Mouse (Mus musculus): Measurements from ENCODE around the gene Cdh4. TPM values are rescaled to one million over a fixed set of nuclear protein-coding genes. Genes with fewer than 3 reads are reported as not detected.

The Cdh4 gene
- total and polyA plus RNA-seq, 3 experiments, result 0.05 TPM; not detected in 2

DNA sequence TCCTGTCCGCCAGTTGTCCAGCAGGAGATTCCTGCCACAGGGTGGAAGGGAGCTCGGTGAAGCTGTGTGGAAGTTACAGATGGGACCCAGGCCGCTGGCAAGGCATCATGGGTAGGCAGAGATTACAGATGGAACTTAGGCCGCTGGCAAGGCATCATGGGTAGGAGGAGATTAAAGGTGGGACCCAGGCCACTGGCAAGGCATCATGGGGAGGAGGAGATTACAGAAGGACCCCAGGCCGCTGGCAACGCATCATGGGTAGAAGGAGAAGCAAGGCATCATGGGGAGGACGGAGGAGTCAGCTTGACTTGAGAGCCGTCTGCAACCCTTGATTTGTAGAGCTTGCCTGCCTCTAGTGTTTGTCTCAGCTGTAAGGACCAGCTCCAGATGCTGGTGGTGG is 281.2 kb downstream of the Cdh4 start:
- Histone ChIP-seq H3K4me3 (ENCODE audit: low read depth, low read length) (no peak overlapping the region), H3K27me3 (ENCODE audit: insufficient read depth, low read length) (no peaks in the 10 kb centered on the region), H3K9me3 (replicated peaks) (peaks cover 84% of the 10 kb centered on the region), H3K36me3 (replicated peaks) (no peaks in the 10 kb centered on the region), H3K4me1 (ENCODE audit: insufficient read depth, low read depth, low read length) (no peaks in the 10 kb centered on the region)
- no peak for TF ChIP-seq TAL1 (conservative IDR thresholded peaks at IDR 0.05; ENCODE audit: low read depth, low read length)
- TF ChIP-seq GATA1 (IDR thresholded peaks at IDR 0.05; ENCODE audit: borderline replicate concordance, low read length), result no peak
- no peak for TF ChIP-seq CTCF (IDR thresholded peaks at IDR 0.05; ENCODE audit: low read depth, low read length)
- no peak for TF ChIP-seq GATA2 (IDR thresholded peaks at IDR 0.05; ENCODE audit: borderline replicate concordance, low read depth, low read length)
- TF ChIP-seq POLR2AphosphoS5 (IDR thresholded peaks at IDR 0.05; ENCODE audit: insufficient replicate concordance, low read depth, low read length), result no peak
- ATAC-seq (ENCODE audit: extremely low read depth, insufficient number of reproducible peaks, low FRiP score, poor library complexity, severe bottlenecking), result no peak
- no peak for DNase-seq (ENCODE audit: low spot score)

DNA sequence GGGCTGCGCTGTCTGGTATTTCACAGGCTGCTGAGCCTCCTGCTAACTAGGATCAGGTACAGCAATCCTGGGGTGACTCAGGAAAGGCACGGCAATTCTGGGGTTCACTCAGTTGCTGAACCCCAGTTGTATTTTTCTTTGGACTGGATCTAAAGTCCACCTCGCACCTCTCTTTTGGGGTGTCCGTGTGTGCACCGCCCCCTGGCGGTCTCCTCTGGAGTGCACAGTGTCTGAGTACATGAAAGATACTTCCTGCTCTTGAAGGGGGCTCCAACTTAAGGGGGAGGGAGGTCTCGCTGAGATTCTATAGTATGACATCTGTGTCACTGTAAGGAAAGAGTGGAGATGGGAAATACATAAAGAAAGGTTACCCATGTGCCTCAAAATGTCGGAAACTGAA is 286.8 kb downstream of the Cdh4 start:
- DNase-seq (ENCODE audit: low spot score) (no peak), ATAC-seq (ENCODE audit: extremely low read depth, insufficient number of reproducible peaks, low FRiP score, poor library complexity, severe bottlenecking) (no peak)
- TF ChIP-seq TAL1 (conservative IDR thresholded peaks at IDR 0.05; ENCODE audit: low read depth, low read length) (no peak), GATA1 (IDR thresholded peaks at IDR 0.05; ENCODE audit: borderline replicate concordance, low read length) (no peak), GATA2 (IDR thresholded peaks at IDR 0.05; ENCODE audit: borderline replicate concordance, low read depth, low read length) (no peak), CTCF (IDR thresholded peaks at IDR 0.05; ENCODE audit: low read depth, low read length) (no peak), POLR2AphosphoS5 (IDR thresholded peaks at IDR 0.05; ENCODE audit: insufficient replicate concordance, low read depth, low read length) (no peak)

DNA sequence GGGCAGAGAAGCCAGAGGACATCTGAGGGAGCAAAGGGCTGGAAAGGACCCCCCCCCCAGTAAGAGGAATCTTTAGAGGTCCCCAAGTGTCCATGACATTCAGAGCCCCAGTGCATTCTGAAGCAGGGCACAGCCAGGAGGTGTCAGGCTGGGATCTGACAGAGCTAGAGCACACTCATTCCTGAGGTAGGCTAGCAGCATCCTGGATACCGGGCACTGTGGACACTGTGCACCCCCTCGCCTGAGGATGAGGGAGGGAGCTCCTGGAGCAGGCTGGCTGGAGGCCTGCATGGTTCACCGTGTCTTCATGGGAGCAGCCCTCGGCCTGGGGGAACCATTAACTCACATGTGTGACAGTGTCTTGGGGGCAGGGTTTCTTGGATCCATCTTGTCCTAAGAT is 287.6 kb downstream of the Cdh4 start:
- no peaks in the 10 kb centered on the region for H3K27me3 ChIP-seq (ENCODE audit: insufficient read depth, low read length)
- H3K36me3 ChIP-seq (replicated peaks), result no peaks in the 10 kb centered on the region
- H3K4me1 ChIP-seq (ENCODE audit: insufficient read depth, low read depth, low read length), result no peaks in the 10 kb centered on the region
- H3K9me3 ChIP-seq (replicated peaks), result peaks cover 90% of the 10 kb centered on the region
- DNase-seq (ENCODE audit: low spot score) (no peak), ATAC-seq (ENCODE audit: extremely low read depth, insufficient number of reproducible peaks, low FRiP score, poor library complexity, severe bottlenecking) (no peak)
- no peak for TF ChIP-seq GATA2 (IDR thresholded peaks at IDR 0.05; ENCODE audit: borderline replicate concordance, low read depth, low read length)
- no peak for TF ChIP-seq GATA1 (IDR thresholded peaks at IDR 0.05; ENCODE audit: borderline replicate concordance, low read length)
- no peak for TF ChIP-seq POLR2AphosphoS5 (IDR thresholded peaks at IDR 0.05; ENCODE audit: insufficient replicate concordance, low read depth, low read length)
- no peak for TF ChIP-seq CTCF (IDR thresholded peaks at IDR 0.05; ENCODE audit: low read depth, low read length)
- TF ChIP-seq TAL1 (conservative IDR thresholded peaks at IDR 0.05; ENCODE audit: low read depth, low read length), result no peak
- no peak overlapping the region for H3K4me3 ChIP-seq (ENCODE audit: low read depth, low read length)

More for the DNA sequence above, 286.8 kb downstream of the Cdh4 start:
- Histone ChIP-seq H3K27me3 (ENCODE audit: insufficient read depth, low read length) (no peaks in the 10 kb centered on the region), H3K4me1 (ENCODE audit: insufficient read depth, low read depth, low read length) (no peaks in the 10 kb centered on the region), H3K4me3 (ENCODE audit: low read depth, low read length) (no peak overlapping the region), H3K36me3 (replicated peaks) (no peaks in the 10 kb centered on the region), H3K9me3 (replicated peaks) (peaks cover 89% of the 10 kb centered on the region)

DNA sequence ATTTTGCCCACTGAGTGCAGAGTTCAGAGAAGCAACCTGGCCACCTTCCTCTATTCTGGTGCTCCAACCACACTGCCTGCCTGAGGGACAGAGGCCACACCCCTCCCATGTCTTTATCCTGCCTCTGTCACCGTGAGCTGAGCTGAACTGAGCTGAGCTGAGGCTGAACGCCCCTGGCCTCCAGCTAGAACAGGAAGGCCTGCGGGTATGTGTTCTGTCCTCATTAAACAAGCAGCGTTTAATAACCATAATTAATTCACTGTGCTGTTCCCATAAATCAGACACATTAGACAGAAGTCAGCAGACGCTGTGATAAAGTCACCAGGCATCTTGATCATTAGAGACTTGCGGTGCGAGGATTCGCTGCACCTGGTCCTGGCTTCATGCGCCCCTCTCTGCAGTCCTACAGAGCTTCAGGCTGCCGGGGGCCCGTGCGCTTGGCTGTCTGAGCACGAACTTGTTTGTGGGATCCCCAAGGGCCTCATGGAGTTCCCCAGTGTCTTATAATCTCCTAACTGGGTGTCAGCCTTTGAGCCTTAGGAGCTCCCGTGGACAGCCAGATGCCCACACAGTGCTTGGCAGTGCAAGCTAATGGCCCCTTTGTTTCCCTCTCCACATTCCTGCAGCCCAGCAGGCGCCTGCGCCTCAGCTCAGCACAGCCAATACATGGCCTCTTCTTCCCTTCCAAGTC is 291.1 kb downstream of the Cdh4 start:
- no peak for ATAC-seq (ENCODE audit: extremely low read depth, insufficient number of reproducible peaks, low FRiP score, poor library complexity, severe bottlenecking)
- TF ChIP-seq POLR2AphosphoS5 (IDR thresholded peaks at IDR 0.05; ENCODE audit: insufficient replicate concordance, low read depth, low read length), result no peak
- no peak for TF ChIP-seq CTCF (IDR thresholded peaks at IDR 0.05; ENCODE audit: low read depth, low read length)
- TF ChIP-seq GATA2 (IDR thresholded peaks at IDR 0.05; ENCODE audit: borderline replicate concordance, low read depth, low read length), result no peak
- no peak for TF ChIP-seq GATA1 (IDR thresholded peaks at IDR 0.05; ENCODE audit: borderline replicate concordance, low read length)
- TF ChIP-seq TAL1 (conservative IDR thresholded peaks at IDR 0.05; ENCODE audit: low read depth, low read length), result no peak
- no peaks in the 10 kb centered on the region for H3K27me3 ChIP-seq (ENCODE audit: insufficient read depth, low read length)
- H3K9me3 ChIP-seq (replicated peaks), result peaks cover 98% of the 10 kb centered on the region
- no peaks in the 10 kb centered on the region for H3K36me3 ChIP-seq (replicated peaks)
- H3K4me3 ChIP-seq (ENCODE audit: low read depth, low read length), result no peak overlapping the region
- no peaks in the 10 kb centered on the region for H3K4me1 ChIP-seq (ENCODE audit: insufficient read depth, low read depth, low read length)
- no peak for DNase-seq (ENCODE audit: low spot score)

DNA sequence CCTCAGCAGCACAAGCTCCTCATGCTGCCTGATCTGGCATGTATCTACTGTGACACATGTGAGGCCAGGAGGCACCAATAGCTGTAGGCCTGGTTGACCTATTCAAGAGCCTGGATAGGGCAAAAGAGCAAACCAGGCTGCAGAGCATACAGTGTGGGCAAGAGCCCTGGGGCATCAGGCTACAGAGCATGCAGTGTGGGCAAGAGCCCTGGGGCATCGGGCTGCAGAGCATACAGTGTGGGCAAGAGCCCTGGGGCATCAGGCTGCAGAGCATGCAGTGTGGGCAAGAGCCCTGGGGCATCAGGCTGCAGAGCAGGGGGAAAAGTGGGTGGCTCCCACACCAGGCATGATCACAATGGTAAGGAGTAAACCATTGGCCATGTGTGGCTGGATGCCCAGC is 300.2 kb downstream of the Cdh4 start:
- peaks cover 88% of the 10 kb centered on the region for H3K9me3 ChIP-seq (replicated peaks)
- H3K36me3 ChIP-seq (replicated peaks), result no peaks in the 10 kb centered on the region
- DNase-seq (ENCODE audit: low spot score) (no peak), ATAC-seq (ENCODE audit: extremely low read depth, insufficient number of reproducible peaks, low FRiP score, poor library complexity, severe bottlenecking) (no peak)
- H3K4me1 ChIP-seq (ENCODE audit: insufficient read depth, low read depth, low read length), result no peaks in the 10 kb centered on the region
- H3K4me3 ChIP-seq (ENCODE audit: low read depth, low read length), result no peak overlapping the region; the same call in 1 of the 2 replicates
- H3K27me3 ChIP-seq (ENCODE audit: insufficient read depth, low read length), result no peaks in the 10 kb centered on the region
- no peak for TF ChIP-seq POLR2AphosphoS5 (IDR thresholded peaks at IDR 0.05; ENCODE audit: insufficient replicate concordance, low read depth, low read length)
- no peak for TF ChIP-seq GATA1 (IDR thresholded peaks at IDR 0.05; ENCODE audit: borderline replicate concordance, low read length)
- TF ChIP-seq CTCF (IDR thresholded peaks at IDR 0.05; ENCODE audit: low read depth, low read length), result no peak
- TF ChIP-seq TAL1 (conservative IDR thresholded peaks at IDR 0.05; ENCODE audit: low read depth, low read length), result no peak
- no peak for TF ChIP-seq GATA2 (IDR thresholded peaks at IDR 0.05; ENCODE audit: borderline replicate concordance, low read depth, low read length)

DNA sequence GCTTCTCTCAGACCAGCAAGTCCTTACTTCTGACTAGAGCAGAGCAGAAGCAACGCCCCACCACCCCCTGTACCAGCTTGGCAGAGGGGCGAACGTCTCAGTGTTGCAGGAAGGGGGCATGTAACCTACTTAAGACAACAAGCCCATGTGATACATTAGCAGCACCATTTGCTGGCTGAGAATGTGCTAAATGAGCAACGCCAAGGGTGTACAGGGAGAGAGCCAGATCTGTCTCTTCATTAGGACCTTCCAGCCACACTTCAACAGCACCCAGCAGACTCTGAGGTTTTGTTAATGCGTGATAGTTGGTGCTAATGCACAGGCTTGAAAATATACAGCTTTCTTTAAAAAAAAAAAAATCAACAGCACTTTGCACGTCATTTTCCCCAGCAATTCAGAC is 300.6 kb downstream of the Cdh4 start:
- H3K27me3 ChIP-seq (ENCODE audit: insufficient read depth, low read length), result no peaks in the 10 kb centered on the region
- H3K4me1 ChIP-seq (ENCODE audit: insufficient read depth, low read depth, low read length), result no peaks in the 10 kb centered on the region
- H3K36me3 ChIP-seq (replicated peaks), result no peaks in the 10 kb centered on the region
- no peak for DNase-seq (ENCODE audit: low spot score)
- no peak overlapping the region for H3K4me3 ChIP-seq (ENCODE audit: low read depth, low read length)
- TF ChIP-seq TAL1 (conservative IDR thresholded peaks at IDR 0.05; ENCODE audit: low read depth, low read length) (no peak), POLR2AphosphoS5 (IDR thresholded peaks at IDR 0.05; ENCODE audit: insufficient replicate concordance, low read depth, low read length) (no peak), GATA1 (IDR thresholded peaks at IDR 0.05; ENCODE audit: borderline replicate concordance, low read length) (no peak), CTCF (IDR thresholded peaks at IDR 0.05; ENCODE audit: low read depth, low read length) (no peak), GATA2 (IDR thresholded peaks at IDR 0.05; ENCODE audit: borderline replicate concordance, low read depth, low read length) (no peak)
- no peak for ATAC-seq (ENCODE audit: extremely low read depth, insufficient number of reproducible peaks, low FRiP score, poor library complexity, severe bottlenecking)
- H3K9me3 ChIP-seq (replicated peaks), result peaks cover 87% of the 10 kb centered on the region
